Mouse (Mus musculus): ENCODE data around the gene Vgll4.

DNA sequence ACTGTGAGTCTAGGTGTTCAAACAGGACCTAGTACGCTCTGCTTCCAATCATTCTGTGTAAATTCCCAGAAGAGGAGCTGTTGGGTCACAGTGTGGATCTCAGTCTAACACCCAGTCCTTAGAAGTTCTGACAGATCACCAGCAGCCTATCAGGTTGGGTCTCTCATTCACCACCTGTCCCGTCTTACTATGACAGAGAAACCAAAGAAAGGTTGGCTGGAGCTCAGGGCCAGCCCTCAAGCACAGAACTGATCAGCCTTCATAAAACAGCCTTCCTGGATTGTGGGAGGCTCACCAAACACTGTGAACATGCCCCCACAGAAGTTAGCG, 96.0 kb downstream of the Vgll4 start:
- TF ChIP-seq CTCF (IDR thresholded peaks at IDR 0.05; ENCODE audit: control insufficient read depth, insufficient read depth, insufficient replicate concordance, low read depth, low read length) (no peak), POLR2A (IDR thresholded peaks at IDR 0.05; ENCODE audit: control insufficient read depth, low read depth, low read length) (no peak)

Data from testis, adult 2 months (tissue).